ENCODE assay signal across 12 mouse cellular contexts in the genomic region with DNA sequence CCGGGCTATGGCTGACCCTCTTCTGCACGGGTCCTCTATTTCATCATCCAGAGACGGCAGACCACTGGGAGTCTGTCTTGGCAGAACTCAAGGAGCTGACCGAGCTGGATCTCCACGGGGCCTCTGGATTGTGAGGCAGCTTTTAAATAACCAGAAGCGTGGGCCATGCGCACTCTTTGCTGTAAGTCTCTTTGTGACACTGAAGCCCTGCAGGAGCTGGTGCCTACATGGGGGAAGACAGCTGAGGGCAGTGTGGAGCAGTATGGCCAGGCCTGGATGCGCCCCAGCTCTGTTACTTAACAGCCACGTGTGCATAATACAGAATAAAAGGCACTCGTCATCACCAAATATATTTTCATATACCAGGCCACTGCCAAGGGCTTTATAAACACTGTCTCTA.
DNase-seq lines count a peak whose midpoint lies in the region; ATAC-seq and TF ChIP-seq lines count a peak whose summit lies in the region.
"Had no signal": no experiment of that assay in that cellular context is flagged by ENCODE, and none has a peak within 500 bp of the region (broad histone marks: within the 10 kb centered on the region; RNA-seq: fewer than 3 reads in every experiment).

No protein-coding gene starts in this region.

- H3K27me3 ChIP-seq in heart, embryonic 10.5 days (ENCODE audit: insufficient read depth, poor library complexity, severe bottlenecking) = no peaks in the 10 kb centered on the region
- no peaks in the 10 kb centered on the region for H3K27me3 ChIP-seq in thymus, adult 2 months (ENCODE audit: control insufficient read depth, insufficient read depth, low read length)
- no peaks in the 10 kb centered on the region for H3K27me3 ChIP-seq in forebrain, embryonic 14.5 days (replicated peaks; ENCODE audit: control insufficient read depth, insufficient read depth, low read length)
- H3K27me3 ChIP-seq: neural tube, embryonic 15.5 days; Patski had no signal

- no peak for TF ChIP-seq POLR2A in lung, adult 2 months (IDR thresholded peaks at IDR 0.05; ENCODE audit: borderline replicate concordance, extremely low read depth, low read depth, low read length)
- TF ChIP-seq POLR2A in thymus, adult 2 months (IDR thresholded peaks at IDR 0.05; ENCODE audit: control insufficient read depth, extremely low read depth, insufficient read depth, low read length, poor library complexity) = no peak

- peak; percentile 56 for TF ChIP-seq CTCF in gastrocnemius, adult 2 months (IDR thresholded peaks at IDR 0.05)
- peak; percentile 30; the same call in 1 of the 2 replicates for TF ChIP-seq CTCF in lung, adult 2 months (IDR thresholded peaks at IDR 0.05; ENCODE audit: insufficient read depth, low read length)
- TF ChIP-seq CTCF in thymus, adult 2 months (IDR thresholded peaks at IDR 0.05; ENCODE audit: borderline replicate concordance, control insufficient read depth, extremely low read depth, insufficient read depth, low read length, poor library complexity) = no peak

- H3K27ac ChIP-seq in heart, embryonic 10.5 days = no peak overlapping the region
- H3K27ac ChIP-seq in gastrocnemius, adult 2 months = peak overlapping the region; percentile 74
- no peak overlapping the region for H3K27ac ChIP-seq in thymus, adult 2 months (ENCODE audit: control insufficient read depth, insufficient read depth, low read length)
- H3K27ac ChIP-seq in forebrain, embryonic 14.5 days (ENCODE audit: low read depth, low read length) = no peak overlapping the region
- H3K27ac ChIP-seq: neural tube, embryonic 15.5 days had no signal

- H3K9ac ChIP-seq in forebrain, embryonic 14.5 days (ENCODE audit: low read length) = no peak overlapping the region
- H3K9ac ChIP-seq: neural tube, embryonic 15.5 days had no signal

- intact Hi-C loops in gastrocnemius, adult 2 months (cut with DNase I) = loop anchor here (5.0 kb wide), 1 partner anchor 36 kb away; no protein-coding TSS in a partner anchor

- H3K4me3 ChIP-seq in heart, embryonic 10.5 days = no peak overlapping the region
- H3K4me3 ChIP-seq in gastrocnemius, adult 2 months = peak overlapping the region; percentile 9
- H3K4me3 ChIP-seq in lung, adult 2 months (replicated peaks; ENCODE audit: extremely low read depth, low read depth, low read length) = no peak overlapping the region
- no peak overlapping the region for H3K4me3 ChIP-seq in thymus, adult 2 months (ENCODE audit: control insufficient read depth, insufficient read depth, low read length)
- H3K4me3 ChIP-seq in forebrain, embryonic 14.5 days (ENCODE audit: low read depth, low read length) = no peak overlapping the region
- H3K4me3 ChIP-seq: megakaryocyte, embryonic 14.5 days; neural tube, embryonic 15.5 days had no signal

- DNase-seq in heart, adult 11 months = peak; percentile 94
- no peak for DNase-seq in heart, embryonic 10.5 days (ENCODE audit: low spot score)
- peak; percentile 73 for DNase-seq in brain, adult 2 months (ENCODE audit: low read depth, low spot score)
- peak; percentile 67 for DNase-seq in gastrocnemius, adult 2 months
- peak; percentile 38 for DNase-seq in lung, adult 2 months
- no peak for DNase-seq in thymus, adult 2 months
- DNase-seq in embryo, embryonic 11 days = no peak
- no peak for DNase-seq in forebrain, embryonic 14.5 days (ENCODE audit: low spot score)
- DNase-seq: kidney, adult 8-10 months had no signal

- no peaks in the 10 kb centered on the region for H3K36me3 ChIP-seq in heart, embryonic 10.5 days
- H3K36me3 ChIP-seq in thymus, adult 2 months (ENCODE audit: control insufficient read depth, insufficient read depth, low read length) = no peaks in the 10 kb centered on the region
- H3K36me3 ChIP-seq in forebrain, embryonic 14.5 days (ENCODE audit: control insufficient read depth, insufficient read depth, low read length) = no peaks in the 10 kb centered on the region
- H3K36me3 ChIP-seq: neural tube, embryonic 15.5 days had no signal

- H3K4me1 ChIP-seq in heart, embryonic 10.5 days = peaks cover 16% of the 10 kb centered on the region
- peaks cover 3% of the 10 kb centered on the region; the same call in 1 of the 2 replicates for H3K4me1 ChIP-seq in lung, adult 2 months (ENCODE audit: control insufficient read depth, insufficient read depth, low read length)
- H3K4me1 ChIP-seq in thymus, adult 2 months (replicated peaks; ENCODE audit: control insufficient read depth, insufficient read depth, low read length) = no peaks in the 10 kb centered on the region
- H3K4me1 ChIP-seq in forebrain, embryonic 14.5 days (ENCODE audit: control insufficient read depth, insufficient read depth, low read length) = no peaks in the 10 kb centered on the region

- WGBS in heart, embryonic 10.5 days = 85% methylated on average over 10 of the region's 10 CpGs
- 60% methylated on average over 10 of the region's 10 CpGs for WGBS in lung, adult 2 months
- 93% methylated on average over 10 of the region's 10 CpGs for WGBS in thymus, adult 2 months
- WGBS in forebrain, embryonic 14.5 days = 86% methylated on average over 10 of the region's 10 CpGs

- no peak for ATAC-seq in forebrain, embryonic 14.5 days
- ATAC-seq: Patski had no signal

- H3K4me2 ChIP-seq in forebrain, embryonic 14.5 days (ENCODE audit: low read length) = no peak overlapping the region
- H3K4me2 ChIP-seq: neural tube, embryonic 15.5 days had no signal

- H3K9me3 ChIP-seq in heart, embryonic 10.5 days = no peaks in the 10 kb centered on the region
- no peaks in the 10 kb centered on the region for H3K9me3 ChIP-seq in forebrain, embryonic 14.5 days (replicated peaks; ENCODE audit: control insufficient read depth, low read length)
- H3K9me3 ChIP-seq: megakaryocyte, embryonic 14.5 days; neural tube, embryonic 15.5 days had no signal

Comparison
In these comparisons a context has a peak if more than half of its experiments do, and no peak if none do; other contexts are left out.
1. DNase-seq: peak in heart, adult 11 months (single experiment), brain, adult 2 months (single experiment), gastrocnemius, adult 2 months (single experiment) and lung, adult 2 months (single experiment); none in heart, embryonic 10.5 days (single experiment), thymus, adult 2 months (single experiment), embryo, embryonic 11 days (single experiment) and forebrain, embryonic 14.5 days (single experiment).